17 mouse cellular contexts compared by ENCODE assay signal in the genomic region with DNA sequence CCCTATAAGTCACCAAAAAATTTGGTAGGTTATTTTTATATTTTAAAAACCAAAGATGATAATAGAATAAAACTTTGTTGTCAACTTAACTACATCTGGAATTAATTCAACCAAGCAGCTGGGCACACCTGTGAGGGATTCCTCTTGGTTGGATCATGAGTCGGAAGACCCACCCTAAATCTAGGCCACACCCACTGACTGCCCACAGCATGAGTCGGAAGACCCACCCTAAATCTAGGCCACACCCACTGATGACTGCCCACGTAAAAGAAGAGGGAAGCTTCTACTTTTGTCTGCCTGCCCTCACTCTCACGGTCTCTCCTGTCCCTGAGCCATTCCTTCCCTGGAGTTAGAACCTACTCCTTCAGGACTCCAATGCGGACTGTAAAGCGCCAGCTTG. TPM values are rescaled to one million over a fixed set of nuclear protein-coding genes. Genes with fewer than 3 reads are reported as not detected.
DNase-seq lines count a peak whose midpoint lies in the region; ATAC-seq and TF ChIP-seq lines count a peak whose summit lies in the region.
"Had no signal": no experiment of that assay in that cellular context is flagged by ENCODE, and none has a peak within 500 bp of the region (broad histone marks: within the 10 kb centered on the region; RNA-seq: fewer than 3 reads in every experiment).

No protein-coding gene starts in this region.

- peaks cover 73% of the 10 kb centered on the region for H3K36me3 ChIP-seq in limb, embryonic 14.5 days (ENCODE audit: control insufficient read depth, insufficient read depth, low read length)
- H3K36me3 ChIP-seq in limb, embryonic 10.5 days = peaks cover 91% of the 10 kb centered on the region
- H3K36me3 ChIP-seq in ES-E14 (ENCODE audit: control insufficient read depth, insufficient read depth, low read length, poor library complexity, severe bottlenecking) = peaks cover 11% of the 10 kb centered on the region; the same call in 1 of the 2 replicates

- no peaks in the 10 kb centered on the region for H3K4me1 ChIP-seq in limb, embryonic 14.5 days (ENCODE audit: control insufficient read depth, insufficient read depth, low read length)
- H3K4me1 ChIP-seq in limb, embryonic 10.5 days = no peaks in the 10 kb centered on the region
- H3K4me1 ChIP-seq in ES-E14 (ENCODE audit: control insufficient read depth in 2 of 2, insufficient read depth in 2 of 2, low read length in 2 of 2, poor library complexity in 1 of 2) = peaks cover 4 to 11% of the 10 kb centered on the region in 2 experiments; a peak in 3 of 4 replicates
- H3K4me1 ChIP-seq: embryonic facial prominence, embryonic 12.5 days; lung, embryonic 15.5 days had no signal

- in situ Hi-C loops in ES-E14 (cut with MboI; ENCODE audit: low sequenced_read_pairs in 2 of 2, unreplicated experiment in 2 of 2) = no loop called here

- no peak for TF ChIP-seq POLR2A in limb, embryonic 14.5 days (IDR thresholded peaks at IDR 0.05; ENCODE audit: borderline replicate concordance, extremely low read depth, insufficient read depth, insufficient read length)

- no peaks in the 10 kb centered on the region for H3K27me3 ChIP-seq in limb, embryonic 14.5 days (ENCODE audit: control insufficient read depth, insufficient read depth, low read length)
- H3K27me3 ChIP-seq in limb, embryonic 10.5 days (ENCODE audit: low read depth, poor library complexity, severe bottlenecking) = no peaks in the 10 kb centered on the region
- H3K27me3 ChIP-seq: embryonic facial prominence, embryonic 12.5 days; heart, embryonic 12.5 days; lung, embryonic 15.5 days; Patski had no signal

- H3K4me2 ChIP-seq in limb, embryonic 14.5 days (replicated peaks; ENCODE audit: low read depth, low read length, severe bottlenecking) = no peak overlapping the region
- H3K4me2 ChIP-seq: embryonic facial prominence, embryonic 12.5 days; heart, embryonic 12.5 days; lung, embryonic 15.5 days had no signal

- 0 out of 2 replicates have a peak, but pooled peaks have one; percentile 30 for ATAC-seq in limb, embryonic 14.5 days (ENCODE audit: low FRiP score, low read depth)
- ATAC-seq in megakaryocyte progenitor cell, adult 5-6 weeks (replicated peaks; ENCODE audit: poor library complexity) = peak; percentile 48
- ATAC-seq: Patski had no signal

- no peaks in the 10 kb centered on the region for H3K9me3 ChIP-seq in limb, embryonic 14.5 days (ENCODE audit: control insufficient read depth, low read length)
- H3K9me3 ChIP-seq in limb, embryonic 10.5 days (replicated peaks) = no peaks in the 10 kb centered on the region
- H3K9me3 ChIP-seq in ES-E14 (ENCODE audit: control insufficient read depth, insufficient read depth, low read depth, low read length) = no peaks in the 10 kb centered on the region
- H3K9me3 ChIP-seq: embryonic facial prominence, embryonic 12.5 days; heart, embryonic 12.5 days; lung, embryonic 15.5 days had no signal

- no peak overlapping the region for H3K27ac ChIP-seq in limb, embryonic 14.5 days (replicated peaks; ENCODE audit: low read depth, low read length)
- H3K27ac ChIP-seq in limb, embryonic 10.5 days = no peak overlapping the region
- H3K27ac ChIP-seq in ES-E14 (ENCODE audit: insufficient read depth, low read depth, low read length, poor library complexity, severe bottlenecking) = no peak overlapping the region
- H3K27ac ChIP-seq: embryonic facial prominence, embryonic 12.5 days; lung, embryonic 15.5 days had no signal

- whole genome bisulfite sequencing in limb, embryonic 14.5 days = 72% methylated on average over 6 of the region's 6 CpGs
- WGBS in limb, embryonic 10.5 days = 73% methylated on average over 6 of the region's 6 CpGs

- H3K4me3 ChIP-seq in limb, embryonic 14.5 days (replicated peaks; ENCODE audit: low read length) = no peak overlapping the region
- H3K4me3 ChIP-seq in limb, embryonic 10.5 days = no peak overlapping the region
- no peak overlapping the region for H3K4me3 ChIP-seq in ES-E14 (ENCODE audit: insufficient read depth in 1 of 2, low read depth in 1 of 2, low read length in 2 of 2, poor library complexity in 1 of 2, severe bottlenecking in 1 of 2)
- H3K4me3 ChIP-seq: embryonic facial prominence, embryonic 12.5 days; heart, embryonic 12.5 days; lung, embryonic 15.5 days had no signal

- no peak overlapping the region for H3K9ac ChIP-seq in limb, embryonic 14.5 days (ENCODE audit: low read depth, low read length, severe bottlenecking)
- H3K9ac ChIP-seq in ES-E14 (ENCODE audit: insufficient read depth, low read depth, low read length, poor library complexity, severe bottlenecking) = no peak overlapping the region
- H3K9ac ChIP-seq: embryonic facial prominence, embryonic 12.5 days; heart, embryonic 12.5 days; lung, embryonic 15.5 days had no signal

- no peak for DNase-seq in limb, embryonic 14.5 days (ENCODE audit: low spot score)
- no peak for DNase-seq in limb, embryonic 10.5 days (ENCODE audit: low spot score)
- peak; percentile 73 for DNase-seq in ES-E14 (ENCODE audit: low read depth, low spot score)
- peak; percentile 50 for DNase-seq in c-Kit-positive CD71-positive TER-119-negative erythroid progenitor cells, embryonic 14.5 days (ENCODE audit: low read depth)
- DNase-seq in cerebellum, postnatal 4 days (ENCODE audit: low spot score in 2 of 2) = no peak
- no peak for DNase-seq in embryo, embryonic 10 days (ENCODE audit: low spot score)
- DNase-seq: adrenal gland, adult 2 months; cerebellum, adult 9-11 months; gastrocnemius, postnatal 36 days; kidney, adult 8-10 months; right cerebral cortex, postnatal 4 days; thymus, postnatal 36 days had no signal

TF ChIP-seq in ES-E14, 5 proteins besides CTCF, POLR2A, EP300 and RAD21:
- no peak for TF ChIP-seq ZNF384 (IDR thresholded peaks at IDR 0.05; ENCODE audit: low read depth, low read length)
- TF ChIP-seq MAFK (IDR thresholded peaks at IDR 0.05; ENCODE audit: insufficient read depth, low read depth, low read length) = no peak
- TF ChIP-seq ZC3H11A (IDR thresholded peaks at IDR 0.05; ENCODE audit: borderline replicate concordance, low read depth, low read length) = no peak
- TF ChIP-seq CHD2 (IDR thresholded peaks at IDR 0.05; ENCODE audit: low read depth, low read length) = no peak
- TF ChIP-seq HCFC1 (IDR thresholded peaks at IDR 0.05; ENCODE audit: borderline replicate concordance, insufficient read depth, low read length) = no peak

RNA-seq across cellular contexts. Expression of a gene that starts 36.8 kb away (rescaled TPM):
- 31.5 and 33.8 TPM in 2 replicates for polyA plus RNA-seq in limb, embryonic 14.5 days (2012; rRNA removed)
- polyA plus RNA-seq in limb, embryonic 14.5 days (2014; fragmentation: Nextera tagmentation; extraction: Ambion mirVana) = 17.0 and 17.2 TPM in 2 replicates
- 14.4 and 21.9 TPM in 2 replicates for polyA plus RNA-seq in limb, embryonic 10.5 days (2016; fragmentation: Nextera tagmentation; extraction: Ambion mirVana)
- 38.2 and 39.9 TPM in 2 replicates for total RNA-seq in ES-E14 (2012; rRNA removed)
- 4.1 and 5.7 TPM in 2 replicates for total RNA-seq in megakaryocyte progenitor cell, adult 5-6 weeks (2015)
- total RNA-seq in megakaryocyte progenitor cell, adult 5-6 weeks (2017) = 10.9 and 18.7 TPM in 2 replicates

RNA-seq across cellular contexts. Expression of a gene that starts 39.9 kb away (rescaled TPM):
- 49.5 and 53.6 TPM in 2 replicates for polyA plus RNA-seq in limb, embryonic 14.5 days (2012; rRNA removed)
- polyA plus RNA-seq in limb, embryonic 14.5 days (2014; fragmentation: Nextera tagmentation; extraction: Ambion mirVana) = 40.1 and 43.3 TPM in 2 replicates
- 27.4 and 29.3 TPM in 2 replicates for polyA plus RNA-seq in limb, embryonic 10.5 days (2016; fragmentation: Nextera tagmentation; extraction: Ambion mirVana)
- 49.8 and 82.1 TPM in 2 replicates for total RNA-seq in ES-E14 (2012; rRNA removed)
- total RNA-seq in megakaryocyte progenitor cell, adult 5-6 weeks (2015) = 7.3 and 13.2 TPM in 2 replicates
- total RNA-seq in megakaryocyte progenitor cell, adult 5-6 weeks (2017) = 11.1 and 12.4 TPM in 2 replicates

Comparison
In these comparisons a context has a peak if more than half of its experiments do, and no peak if none do; other contexts are left out.
1. DNase-seq: peak in ES-E14 (single experiment) and c-Kit-positive CD71-positive TER-119-negative erythroid progenitor cells, embryonic 14.5 days (single experiment); none in limb, embryonic 14.5 days (single experiment), limb, embryonic 10.5 days (single experiment), cerebellum, postnatal 4 days (0 of 2) and embryo, embryonic 10 days (single experiment).